In genomic region chr13:117198402-117199083, GRCm38 (mm10) we compare ENCODE assay signal across 9 mouse cellular contexts. TPM values are rescaled to one million over a fixed set of nuclear protein-coding genes. Genes with fewer than 3 reads are reported as not detected.
DNase-seq lines count a peak whose midpoint lies in the region; ATAC-seq and TF ChIP-seq lines count a peak whose summit lies in the region.
"Had no signal": no experiment of that assay in that cellular context is flagged by ENCODE, and none has a peak within 500 bp of the region (broad histone marks: within the 10 kb centered on the region; RNA-seq: fewer than 3 reads in every experiment).

No protein-coding gene starts in this region.

- H3K9ac ChIP-seq in heart, embryonic 12.5 days: no peak overlapping the region
- H3K9ac ChIP-seq in heart, postnatal 0 days (replicated peaks; ENCODE audit: low read depth, low read length): no peak overlapping the region

- no peaks in the 10 kb centered on the region for H3K9me3 ChIP-seq in heart, embryonic 12.5 days (replicated peaks)
- no peaks in the 10 kb centered on the region for H3K9me3 ChIP-seq in heart, postnatal 0 days (replicated peaks; ENCODE audit: control insufficient read depth, low read length)

- H3K27ac ChIP-seq in heart, embryonic 12.5 days (ENCODE audit: poor library complexity, severe bottlenecking): no peak overlapping the region
- no peak overlapping the region for H3K27ac ChIP-seq in heart, postnatal 0 days (ENCODE audit: low read depth)
- H3K27ac ChIP-seq in left cerebral cortex, adult 2 months: no peak overlapping the region
- H3K27ac ChIP-seq: macrophage had no signal

- 83% methylated on average over 7 of the region's 7 CpGs for WGBS in heart, embryonic 12.5 days
- 90% methylated on average over 7 of the region's 7 CpGs for WGBS in heart, postnatal 0 days

- intact Hi-C loops in left cerebral cortex, adult 2 months (cut with DNase I): no loop called here

- no peaks in the 10 kb centered on the region for H3K27me3 ChIP-seq in heart, embryonic 12.5 days (replicated peaks)
- no peaks in the 10 kb centered on the region for H3K27me3 ChIP-seq in heart, postnatal 0 days (ENCODE audit: control insufficient read depth, insufficient read depth, low read length)

- no peak for ATAC-seq in heart, embryonic 12.5 days (ENCODE audit: insufficient number of reproducible peaks, low FRiP score)
- peak; percentile 53 for ATAC-seq in activated CD4-positive, CD25-positive, alpha-beta regulatory T cell, adult 4 months
- ATAC-seq in heart, postnatal 0 days (ENCODE audit: insufficient read depth, low read depth): no peak

- H3K4me1 ChIP-seq in heart, embryonic 12.5 days (replicated peaks): no peaks in the 10 kb centered on the region
- no peaks in the 10 kb centered on the region for H3K4me1 ChIP-seq in heart, postnatal 0 days (ENCODE audit: control insufficient read depth, insufficient read depth)

- no peak overlapping the region for H3K4me3 ChIP-seq in heart, embryonic 12.5 days
- H3K4me3 ChIP-seq in heart, postnatal 0 days (ENCODE audit: low read depth, low read length): no peak overlapping the region
- H3K4me3 ChIP-seq in left cerebral cortex, adult 2 months: no peak overlapping the region

- peak; percentile 74 for TF ChIP-seq CTCF in heart, postnatal 0 days (IDR thresholded peaks at IDR 0.05; ENCODE audit: low read depth)
- peak; percentile 83 for TF ChIP-seq CTCF in left cerebral cortex, adult 2 months (IDR thresholded peaks at IDR 0.05)

- TF ChIP-seq EP300 in heart, postnatal 0 days (IDR thresholded peaks at IDR 0.05; ENCODE audit: low read depth): no peak

- no peaks in the 10 kb centered on the region for H3K36me3 ChIP-seq in heart, embryonic 12.5 days
- H3K36me3 ChIP-seq in heart, postnatal 0 days (replicated peaks; ENCODE audit: control insufficient read depth, insufficient read depth, low read length): no peaks in the 10 kb centered on the region

- no peak overlapping the region for H3K4me2 ChIP-seq in heart, embryonic 12.5 days
- no peak overlapping the region for H3K4me2 ChIP-seq in heart, postnatal 0 days (ENCODE audit: low read depth, low read length)

- peak; percentile 42 to 85 for DNase-seq in heart, adult 18-20 months
- peak; percentile 84 to 88 for DNase-seq in cerebellum, postnatal 36 days
- DNase-seq in heart, postnatal 0 days (ENCODE audit: low spot score): peak; percentile 12
- DNase-seq in left cerebral cortex, adult 2 months (ENCODE audit: extremely low spot score in 1 of 2, low spot score in 2 of 2): peak; percentile 57 to 69
- peak; percentile 84 for DNase-seq in mesoderm, embryonic 11.5 days (ENCODE audit: low read depth, low spot score)
- peak; percentile 79 to 92 for DNase-seq in spleen, postnatal 4 days (ENCODE audit: low spot score in 2 of 2)

RNA-seq across cellular contexts. Expression of gene Emb, which starts 9.8 kb away (rescaled TPM):
- total RNA-seq in heart, adult 18-20 months (2021): 10 to 100 TPM; 12.0 to 14.3 TPM
- polyA plus RNA-seq in heart, embryonic 12.5 days (2016; fragmentation: Nextera tagmentation; extraction: Ambion mirVana): 15.9 and 16.2 TPM in 2 replicates
- polyA plus RNA-seq in activated CD4-positive, CD25-positive, alpha-beta regulatory T cell, adult 4 months (2017; shearing (Covaris generic)): 100 to 1,000 TPM; 174 to 197 TPM
- total RNA-seq in heart, postnatal 0 days (2014; rRNA removed; ENCODE audit: low replicate concordance): 2.2 and 3.9 TPM in 2 replicates
- 2.8 and 3.5 TPM in 2 replicates for polyA plus RNA-seq in heart, postnatal 0 days (2015; fragmentation: Nextera tagmentation; extraction: Ambion mirVana)
- 10 to 100 TPM; 31.2 to 31.8 TPM for total RNA-seq in left cerebral cortex, adult 2 months (2021)

RNA-seq across cellular contexts. Expression of gene Gm17509, which starts 22.3 kb away (rescaled TPM):
- total RNA-seq in heart, adult 18-20 months (2021): not detected
- 0.08 and 0.15 TPM in 2 replicates for polyA plus RNA-seq in heart, embryonic 12.5 days (2016; fragmentation: Nextera tagmentation; extraction: Ambion mirVana)
- polyA plus RNA-seq in activated CD4-positive, CD25-positive, alpha-beta regulatory T cell, adult 4 months (2017; shearing (Covaris generic)): under 1 TPM; 0.27 to 0.38 TPM
- not detected in 2 replicates for total RNA-seq in heart, postnatal 0 days (2014; rRNA removed; ENCODE audit: low replicate concordance)
- polyA plus RNA-seq in heart, postnatal 0 days (2015; fragmentation: Nextera tagmentation; extraction: Ambion mirVana): not detected in 2 replicates
- 1 to 10 TPM; 1.4 to 1.9 TPM for total RNA-seq in left cerebral cortex, adult 2 months (2021)

Comparison
In these comparisons a context has a peak if more than half of its experiments do, and no peak if none do; other contexts are left out.
1. DNase-seq: peak in every context shown above with its lines; median percentile 86 in cerebellum, postnatal 36 days; 86 in spleen, postnatal 4 days; 84 in mesoderm, embryonic 11.5 days; 64 in heart, adult 18-20 months; 63 in left cerebral cortex, adult 2 months; 12 in heart, postnatal 0 days.